Mouse (Mus musculus) bone marrow, adult 2 months (tissue): ENCODE results near the gene Zfp704.

ENCODE experiments used
- CTCF ChIP-seq: fragments of 200-500 bp; IDR thresholded peaks from 2 replicates; pipeline ENCODE4 v1.5.1; 2011; ENCODE audit warnings: low read length, control low read depth; ENCODE audit not compliant: control insufficient read depth, insufficient read depth
- POLR2A ChIP-seq: fragments of 200-500 bp; IDR thresholded peaks from 2 replicates; pipeline ENCODE4 v1.6.1; 2011; ENCODE audit warnings: low read depth, mild to moderate bottlenecking, control low read depth, low read length, borderline replicate concordance; ENCODE audit not compliant: control insufficient read depth

DNA sequence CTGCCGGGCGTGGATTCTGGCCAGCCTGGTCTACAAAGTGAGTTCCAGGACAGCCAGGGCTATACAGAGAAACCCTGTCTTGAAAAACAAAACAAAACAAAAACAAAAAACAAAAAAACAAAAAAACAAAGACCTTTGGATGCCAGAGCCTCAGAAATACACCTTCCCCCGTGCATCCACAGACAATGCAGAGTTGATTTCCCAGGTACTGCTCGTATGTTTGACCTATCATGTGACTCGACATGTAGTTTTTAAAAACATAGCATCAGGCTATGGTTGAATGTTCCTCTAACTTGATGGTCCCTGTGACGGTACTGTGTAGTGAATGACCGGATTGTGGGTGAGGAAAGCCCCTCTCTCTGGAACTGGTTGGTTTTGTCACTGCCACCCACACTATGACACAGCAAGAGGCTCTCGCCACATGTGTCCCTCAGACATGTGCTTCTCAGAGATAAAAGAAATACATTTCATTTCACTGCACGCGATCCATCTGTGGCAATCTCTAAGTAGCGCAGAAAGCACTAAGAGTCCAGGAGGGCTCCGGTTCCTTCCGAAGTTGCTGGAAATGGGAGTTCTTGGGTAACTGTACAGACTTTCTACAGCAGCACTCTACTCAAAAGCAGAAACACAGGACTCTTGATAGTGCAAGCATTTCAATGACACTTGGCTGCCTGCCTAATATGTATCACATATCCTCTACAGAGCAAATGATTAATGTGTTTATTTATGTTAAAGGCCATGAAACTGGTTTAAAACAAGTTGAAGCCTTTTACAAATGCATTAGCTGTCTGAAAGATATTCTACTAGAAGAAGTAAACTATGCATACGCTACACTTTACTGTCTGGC, 28.7 kb downstream of the Zfp704 start:
- TF ChIP-seq CTCF, result no peak
- TF ChIP-seq POLR2A, result no peak
